Mouse (Mus musculus) limb, embryonic 14.5 days (tissue): ENCODE measurements at regions not wholly inside any gene's neighbourhood (a gene's known extent, or its start where the extent isn't known, plus 50 kb on each side); places are given as distances from the start of the nearest gene placed in this dataset.

Experiments used
- ATAC-seq: fragments of 200-750 bp; cut with Nextera tagmentation; 2 replicates; pipeline ENCODE4 v1.8.0; 2017; ENCODE audit warnings: low read depth, moderate number of reproducible peaks, moderate TSS enrichment; ENCODE audit not compliant: low FRiP score
- DNase-seq: peaks from one replicate; pipeline ENCODE4 v3.0.0-alpha.2; 2015; ENCODE audit warnings: low spot score
- H3K27ac ChIP-seq: fragments of 300-500 bp; sonication (generic); replicated peaks from 2 replicates; pipeline ENCODE4 v1.5.1; 2014; ENCODE audit warnings: low read depth, mild to moderate bottlenecking, low read length, moderate library complexity, mixed read lengths
- H3K27me3 ChIP-seq: fragments of 300-500 bp; sonication (generic); 2 replicates; pipeline ENCODE4 v1.6.1; 2014; ENCODE audit warnings: low read length, mixed read lengths; ENCODE audit not compliant: control insufficient read depth, insufficient read depth
- H3K36me3 ChIP-seq: fragments of 300-500 bp; sonication (generic); 2 replicates; pipeline ENCODE4 v1.6.1; 2014; ENCODE audit warnings: mild to moderate bottlenecking, low read length, moderate library complexity, mixed read lengths; ENCODE audit not compliant: control insufficient read depth, insufficient read depth
- H3K4me1 ChIP-seq: fragments of 300-500 bp; sonication (generic); 2 replicates; pipeline ENCODE4 v1.6.1; 2014; ENCODE audit warnings: antibody characterized with exemption, low read length, mixed read lengths; ENCODE audit not compliant: control insufficient read depth, insufficient read depth
- H3K4me2 ChIP-seq: fragments of 300-500 bp; sonication (generic); replicated peaks from 2 replicates; pipeline ENCODE4 v1.6.1; 2014; ENCODE audit warnings: low read depth, mild to moderate bottlenecking, low read length, moderate library complexity; ENCODE audit not compliant: severe bottlenecking
- H3K4me3 ChIP-seq: fragments of 300-500 bp; sonication (generic); replicated peaks from 2 replicates; pipeline ENCODE4 v1.5.1; 2014; ENCODE audit warnings: low read length
- H3K9ac ChIP-seq: fragments of 300-500 bp; sonication (generic); 2 replicates; pipeline ENCODE4 v1.6.1; 2014; ENCODE audit warnings: mild to moderate bottlenecking, low read depth, low read length, moderate library complexity; ENCODE audit not compliant: severe bottlenecking
- H3K9me3 ChIP-seq: fragments of 300-500 bp; sonication (generic); 2 replicates; pipeline ENCODE4 v1.6.1; 2016; ENCODE audit warnings: low read length; ENCODE audit not compliant: control insufficient read depth
- POLR2A ChIP-seq: fragments of 200-500 bp; IDR thresholded peaks from 2 replicates; pipeline ENCODE4 v1.8.0; 2012; ENCODE audit warnings: inconsistent platforms, mild to moderate bottlenecking, moderate library complexity, borderline replicate concordance; ENCODE audit not compliant: insufficient read depth, insufficient read length; ENCODE audit errors: extremely low read depth
- WGBS: fragments of 180-500 bp; shearing (Covaris S2); extraction: QIAGEN DNeasy Blood & Tissue Kit; methylation state at CpG from one replicate; pipeline ENCODE4 v1.1.7; 2014; 5-methylcytosine and 5-hydroxymethylcytosine counted together

DNA sequence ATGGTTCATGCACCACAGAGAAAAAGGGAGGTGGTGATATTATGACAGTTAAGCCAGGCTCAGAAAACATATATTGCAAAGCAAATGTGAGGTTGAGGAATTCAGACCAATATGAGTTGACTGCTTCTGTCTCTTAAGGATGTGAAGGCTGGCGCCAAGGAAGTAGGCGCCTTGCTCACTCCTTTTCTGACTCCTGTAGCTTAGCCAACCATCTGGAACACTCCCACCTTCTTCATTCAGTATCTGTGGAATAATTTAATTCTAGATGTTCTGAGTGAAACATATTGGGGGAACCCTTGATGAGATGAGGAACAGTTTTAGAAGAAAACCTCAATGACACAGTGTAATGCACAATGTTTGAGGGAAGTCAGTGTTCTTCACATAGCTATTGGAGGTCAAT, 601.5 kb downstream of the Sqor start:
- Histone ChIP-seq H3K27me3 (no peaks in the 10 kb centered on the region), H3K4me1 (no peaks in the 10 kb centered on the region), H3K36me3 (no peaks in the 10 kb centered on the region), H3K9ac (no peak overlapping the region), H3K27ac (no peak overlapping the region), H3K4me2 (no peak overlapping the region), H3K9me3 (no peaks in the 10 kb centered on the region), H3K4me3 (no peak overlapping the region)
- DNase-seq (no peak), ATAC-seq (no peak)
- no peak for TF ChIP-seq POLR2A
- WGBS, result 85% methylated on average over 2 of the region's 2 CpGs

- H3K4me3 ChIP-seq, result no peak overlapping the region
- H3K27me3 ChIP-seq, result no peaks in the 10 kb centered on the region
- H3K9ac ChIP-seq, result no peak overlapping the region
- H3K36me3 ChIP-seq, result no peaks in the 10 kb centered on the region
- H3K4me1 ChIP-seq, result no peaks in the 10 kb centered on the region
- H3K9me3 ChIP-seq, result no peaks in the 10 kb centered on the region
- ATAC-seq (no peak), DNase-seq (peak; percentile 12)
- no peak for TF ChIP-seq POLR2A
- no peak overlapping the region for H3K4me2 ChIP-seq
- H3K27ac ChIP-seq, result no peak overlapping the region
- 52% methylated on average over 6 of the region's 6 CpGs for WGBS
These were observed 620.8 kb downstream of the Sqor start for GRCm38 (mm10) chr2:123385622-123386418.

DNA sequence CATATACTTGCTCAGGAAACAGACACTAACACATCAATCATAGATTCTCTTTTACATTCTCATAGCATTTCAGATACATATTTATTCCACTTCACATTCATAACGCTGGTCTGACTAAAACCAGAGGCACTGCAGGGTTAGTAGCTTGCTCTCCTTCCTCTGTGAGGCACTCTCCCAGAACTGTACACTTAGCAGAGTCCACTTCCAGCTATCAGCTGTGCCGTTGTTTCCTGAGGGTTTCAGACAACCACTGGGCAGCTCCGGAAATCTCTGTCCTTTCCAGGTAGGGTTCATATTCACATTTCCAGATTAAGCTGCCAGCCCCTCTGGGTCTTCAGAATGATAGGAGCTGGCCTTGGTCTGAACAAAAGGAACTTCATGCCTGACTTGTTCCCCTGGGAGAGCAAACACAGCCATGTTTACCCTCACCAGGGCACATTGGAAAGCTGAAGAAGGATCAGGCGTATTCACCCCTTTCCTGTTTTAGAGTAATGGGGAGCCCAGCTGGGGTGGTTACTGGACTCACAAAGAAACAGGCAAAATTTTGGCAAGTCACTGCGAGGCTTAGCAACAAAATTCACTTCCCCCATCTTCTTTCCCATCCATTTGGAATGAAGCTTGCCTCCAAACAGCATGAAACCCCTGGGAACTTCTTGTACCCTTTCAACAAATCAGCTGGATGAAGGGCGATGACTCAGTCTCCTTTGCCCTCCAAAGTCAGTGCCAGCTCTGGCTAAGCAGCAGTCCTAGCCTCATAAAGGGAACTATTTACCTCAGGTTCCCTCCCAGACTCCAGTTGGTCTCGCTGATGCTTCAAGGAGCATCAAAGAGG, 622.0 kb downstream of the Sqor start:
- whole genome bisulfite sequencing, result 76% methylated on average over 7 of the region's 7 CpGs

GRCm38 (mm10) chr2:123390981-123391380, 625.9 kb downstream of the Sqor start:
- Histone ChIP-seq H3K9me3 (no peaks in the 10 kb centered on the region), H3K27ac (no peak overlapping the region), H3K36me3 (no peaks in the 10 kb centered on the region), H3K4me1 (no peaks in the 10 kb centered on the region), H3K4me3 (no peak overlapping the region), H3K4me2 (no peak overlapping the region), H3K9ac (no peak overlapping the region), H3K27me3 (no peaks in the 10 kb centered on the region)
- 88% methylated on average over 1 of the region's 1 CpGs for WGBS
- no peak for ATAC-seq
- DNase-seq, result no peak
- TF ChIP-seq POLR2A, result no peak

More for the DNA sequence above, 622.0 kb downstream of the Sqor start:
- H3K9me3 ChIP-seq, result no peaks in the 10 kb centered on the region
- no peak overlapping the region for H3K4me2 ChIP-seq
- H3K27ac ChIP-seq, result no peak overlapping the region
- H3K36me3 ChIP-seq, result no peaks in the 10 kb centered on the region
- no peaks in the 10 kb centered on the region for H3K4me1 ChIP-seq
- DNase-seq (no peak), ATAC-seq (no peak)
- TF ChIP-seq POLR2A, result no peak
- H3K9ac ChIP-seq, result no peak overlapping the region
- no peaks in the 10 kb centered on the region for H3K27me3 ChIP-seq
- H3K4me3 ChIP-seq, result no peak overlapping the region

DNA sequence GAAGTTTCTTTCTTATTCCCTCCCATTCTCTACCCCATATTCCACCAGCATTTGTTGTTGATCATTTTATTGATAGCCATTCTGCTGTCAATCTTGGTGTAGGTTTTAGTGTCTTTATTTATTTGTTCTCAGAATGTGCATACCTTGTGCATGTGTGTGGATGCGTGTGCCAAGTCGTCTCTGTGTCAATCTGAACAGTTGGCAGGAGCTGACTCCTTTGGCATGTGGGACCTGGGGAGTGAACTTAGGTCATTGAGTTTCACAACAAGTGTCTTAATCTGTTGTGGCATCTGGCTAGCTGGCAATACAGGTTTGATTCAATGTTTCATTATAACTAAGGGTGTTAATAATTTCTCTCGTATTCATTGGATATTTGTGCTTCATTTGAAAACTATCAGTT, 629.3 kb downstream of the Sqor start:
- Histone ChIP-seq H3K4me1 (no peaks in the 10 kb centered on the region), H3K9ac (no peak overlapping the region), H3K36me3 (no peaks in the 10 kb centered on the region), H3K27ac (no peak overlapping the region), H3K4me3 (no peak overlapping the region), H3K4me2 (no peak overlapping the region), H3K9me3 (no peaks in the 10 kb centered on the region), H3K27me3 (no peaks in the 10 kb centered on the region)
- DNase-seq, result no peak
- TF ChIP-seq POLR2A, result no peak
- ATAC-seq, result no peak
- WGBS, result 90% methylated on average over 3 of the region's 3 CpGs
